Mouse (Mus musculus) urinary bladder, adult 18-20 months (tissue): ENCODE measurements around the gene Umps.

ENCODE experiments used
- DNase-seq, 2 experiments: peaks; one replicate each; pipeline ENCODE4 v3.0.0; 2022; ENCODE audit warnings: low spot score in 2 of 2, mixed read lengths in 2 of 2

Umps gene

DNA sequence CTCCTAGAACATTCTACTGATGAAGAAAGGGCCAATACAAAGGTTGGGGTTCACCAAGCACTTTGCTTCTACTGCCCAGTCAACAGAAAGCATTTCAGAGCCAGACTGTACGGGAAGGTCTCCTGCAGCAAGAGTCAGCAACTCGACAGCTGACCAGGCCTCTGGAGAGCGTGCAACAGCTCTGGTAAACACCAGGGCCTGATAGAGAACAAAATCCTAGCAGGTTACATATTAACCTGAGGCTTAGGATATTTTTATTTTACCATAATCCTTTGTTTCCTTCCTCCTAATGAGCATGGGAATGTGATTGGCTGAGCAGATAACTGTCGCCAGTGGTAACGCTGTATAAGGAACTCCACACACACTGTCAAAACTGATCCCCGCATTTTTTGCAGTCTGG is 3.3 kb downstream of the Umps start:
- DNase-seq, result no peak

DNA sequence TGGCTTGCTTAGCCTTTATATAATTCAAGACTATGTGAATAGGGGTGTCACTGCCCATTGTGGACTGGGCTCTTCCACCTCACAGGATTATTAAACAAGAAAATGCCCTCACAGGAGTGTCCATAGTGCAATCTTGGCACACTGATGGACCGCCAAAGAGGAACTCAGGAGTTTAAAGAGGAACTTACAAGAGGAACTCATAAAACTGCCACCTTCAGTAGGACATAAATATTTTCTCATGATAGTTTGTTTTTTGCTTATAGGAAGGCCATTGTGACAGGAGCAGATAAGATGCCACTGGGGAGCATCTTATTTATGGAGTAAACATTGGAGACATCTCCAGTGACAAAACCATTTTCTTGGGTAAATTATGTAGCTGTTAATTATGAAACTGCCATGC is 12.0 kb downstream of the Umps start:
- DNase-seq, result no peak

- no peak for DNase-seq
Observed at GRCm38 (mm10) chr16:33953008-33953407, 13.8 kb downstream of the Umps start.

GRCm38 (mm10) chr16:33950830-33951229 is 16.0 kb downstream of the Umps start:
- peak; percentile 69 to 78 for DNase-seq

DNA sequence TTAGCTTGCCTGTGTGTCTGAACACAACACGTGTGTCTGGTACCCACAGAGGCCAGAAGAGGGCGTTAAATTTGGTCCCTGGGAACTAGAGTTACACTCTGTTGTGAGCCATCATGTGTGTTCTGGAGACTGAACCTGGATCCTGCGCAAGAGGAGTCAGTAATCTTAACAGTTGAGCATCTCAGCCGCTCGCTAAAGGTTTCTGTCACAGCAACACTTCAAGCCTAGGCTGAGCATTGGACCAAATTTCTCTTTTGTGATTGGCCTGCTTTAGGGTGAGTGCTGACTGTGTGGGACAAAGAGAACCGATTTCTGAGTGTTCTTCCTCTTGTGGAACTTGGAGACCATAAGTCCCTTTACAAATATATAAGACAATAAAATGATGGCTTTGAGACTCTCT is 16.5 kb downstream of the Umps start:
- DNase-seq, result no peak

- no peak for DNase-seq
Observed at GRCm38 (mm10) chr16:33947664-33948571, 18.9 kb downstream of the Umps start.

DNA sequence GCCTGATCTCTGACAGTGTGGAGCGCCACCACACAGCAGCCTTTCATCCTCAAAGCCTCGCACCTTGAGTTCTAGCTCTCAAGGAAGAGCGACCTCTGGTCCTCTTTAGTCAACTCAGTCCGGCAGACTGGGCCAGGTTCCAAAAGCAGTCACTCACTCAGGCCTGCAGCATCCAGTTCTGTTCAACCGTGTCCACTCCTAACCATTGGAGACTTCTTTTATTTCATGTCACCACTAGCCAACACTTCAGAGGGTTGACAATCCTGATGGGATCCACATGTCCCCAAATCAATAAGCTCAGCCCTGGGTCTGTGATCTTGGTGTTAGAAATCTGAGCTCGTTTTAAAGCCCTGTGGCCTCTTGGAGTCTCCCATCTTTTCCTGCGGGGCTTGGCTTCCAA is 20.8 kb downstream of the Umps start:
- DNase-seq, result no peak

GRCm38 (mm10) chr16:33944772-33945171 is 22.1 kb downstream of the Umps start:
- no peak for DNase-seq

DNA sequence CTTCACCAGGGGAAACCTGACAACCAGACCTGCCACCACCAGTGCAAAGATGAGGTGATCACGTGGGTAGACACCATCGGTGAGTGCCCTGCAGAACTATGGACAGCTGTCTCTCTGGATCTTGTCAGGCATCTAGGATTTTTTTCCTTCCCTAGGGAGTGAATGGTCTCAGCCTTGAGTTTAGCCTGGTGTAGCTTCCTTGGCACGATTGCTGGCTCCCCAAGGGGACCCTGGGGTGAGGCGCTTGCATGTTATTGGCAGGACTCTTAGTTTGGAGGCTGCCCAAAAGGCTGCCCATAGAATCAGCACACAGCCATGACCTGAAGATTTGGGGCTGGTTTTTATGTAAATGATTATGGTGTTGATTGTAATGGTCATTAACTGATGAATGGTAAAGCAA is 22.7 kb downstream of the Umps start:
- DNase-seq, result no peak

DNA sequence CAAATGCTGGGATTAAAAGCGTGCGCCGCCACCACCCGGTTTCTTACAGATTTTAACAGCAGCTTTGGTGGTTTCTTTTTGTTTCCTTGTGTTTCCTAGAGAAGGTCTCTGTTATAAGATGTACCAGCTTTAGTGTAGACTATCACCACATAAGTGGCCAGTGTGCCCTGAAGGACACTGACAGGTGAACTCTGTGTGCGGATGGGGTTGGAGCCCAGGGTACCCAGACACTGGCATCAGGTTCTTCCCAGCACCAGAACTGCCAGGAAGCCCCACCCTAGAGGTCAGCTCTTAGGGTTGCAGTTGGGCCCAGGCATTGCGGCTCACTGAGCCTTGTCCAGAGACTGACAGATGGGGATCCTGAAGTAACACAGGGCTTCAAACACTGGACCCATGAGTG is 23.4 kb downstream of the Umps start:
- no peak for DNase-seq

- DNase-seq, result no peak
Observed at GRCm38 (mm10) chr16:33942341-33942740, 24.5 kb downstream of the Umps start.

- DNase-seq, result peak; percentile 50 to 65
Observed at GRCm38 (mm10) chr16:33941271-33941781, 25.5 kb downstream of the Umps start.

DNA sequence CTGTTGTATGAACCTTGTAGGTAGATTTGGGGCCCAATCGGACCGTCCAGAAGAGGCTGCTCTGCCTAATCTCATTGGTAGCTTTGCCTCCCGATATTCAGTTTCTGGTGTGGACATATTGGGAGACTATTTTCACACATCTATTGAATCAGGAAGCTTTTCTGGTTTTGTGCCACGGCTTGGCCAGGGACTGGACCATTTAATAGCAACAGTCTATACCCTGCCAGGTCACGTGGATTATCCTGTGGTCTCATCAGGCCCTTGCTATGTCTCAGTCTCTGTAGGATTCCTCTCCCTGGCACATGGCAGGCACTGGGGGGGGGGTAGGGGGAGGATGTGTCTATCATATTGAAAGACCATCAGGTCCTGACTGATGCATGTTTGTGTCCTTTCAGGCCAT is 26.7 kb downstream of the Umps start:
- no peak for DNase-seq

DNA sequence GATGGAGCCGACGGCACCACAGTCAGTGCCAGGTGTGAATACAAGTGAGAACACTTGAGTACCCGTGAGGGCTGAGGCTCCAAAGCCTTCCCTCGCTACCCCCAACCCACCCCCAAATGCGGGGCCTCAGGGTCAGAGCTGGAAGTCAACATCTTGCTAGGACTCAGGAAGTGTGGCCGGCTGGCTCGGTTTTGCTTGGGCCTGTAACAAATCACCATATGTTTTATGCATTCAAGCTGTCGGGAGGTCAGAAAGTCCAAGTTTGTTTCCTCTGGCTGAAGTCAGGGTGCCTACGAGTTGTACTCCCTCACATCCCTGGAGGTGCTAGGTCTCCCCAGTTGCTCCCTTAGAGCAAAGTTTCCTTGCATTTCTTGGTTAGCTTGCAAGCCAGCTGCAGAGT is 27.2 kb downstream of the Umps start:
- no peak for DNase-seq

DNA sequence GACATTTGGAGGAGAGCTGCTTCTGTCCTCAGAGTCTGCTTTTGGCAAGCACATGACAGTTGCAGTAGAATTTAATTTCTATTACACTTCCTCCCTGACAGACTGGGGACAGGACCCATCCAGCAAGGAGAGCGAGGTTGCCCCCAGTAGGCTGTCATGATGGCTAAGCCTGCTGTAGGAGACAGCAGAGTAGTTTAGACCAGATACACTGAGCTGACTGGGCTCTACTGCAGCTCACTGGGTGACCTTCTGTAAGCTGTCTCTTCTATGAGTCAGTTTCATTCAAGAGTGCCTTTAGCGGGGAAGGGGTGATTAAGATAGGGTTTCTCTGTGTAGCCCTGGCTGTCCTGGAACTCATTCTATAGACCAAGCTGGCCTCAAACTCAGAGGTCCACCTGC is 27.7 kb downstream of the Umps start:
- DNase-seq, result no peak

DNA sequence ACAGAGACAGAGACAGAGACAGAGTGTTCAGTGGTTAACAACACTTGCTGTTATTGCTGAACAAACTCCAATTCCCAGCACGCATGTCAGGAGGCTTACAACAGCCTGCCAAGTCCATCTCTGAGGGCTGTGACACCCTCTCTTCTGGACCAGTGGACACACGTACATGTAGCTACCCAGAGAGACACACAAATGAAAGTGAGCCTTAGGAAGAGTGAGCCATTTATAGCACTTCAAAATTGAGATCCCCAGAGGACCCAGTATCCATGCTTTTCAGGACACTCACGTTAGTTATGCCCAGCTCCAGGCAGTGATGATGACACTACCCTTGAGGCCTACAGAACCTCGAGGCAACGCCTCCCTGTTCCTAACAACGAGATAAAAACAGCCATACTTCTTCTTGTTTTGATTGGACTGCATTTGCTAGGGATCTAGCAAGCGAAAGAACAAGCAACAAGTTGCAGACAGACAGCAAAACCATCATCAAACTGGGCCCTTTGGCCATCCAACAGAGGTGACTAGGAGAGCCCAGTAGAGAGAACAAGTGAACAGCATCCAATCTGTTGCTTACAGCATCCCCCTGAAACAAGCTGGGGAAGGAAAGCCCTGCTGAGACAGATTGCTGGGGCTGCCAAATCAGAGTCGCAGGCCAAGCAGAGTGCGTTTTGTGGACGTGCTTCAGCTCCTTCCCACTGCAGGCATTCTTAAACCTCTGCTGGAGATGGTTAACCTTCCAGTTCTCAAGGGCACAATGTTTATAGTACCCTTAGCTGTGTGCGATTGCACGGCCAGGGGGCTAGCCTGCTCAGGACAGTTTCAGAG is 28.3 kb downstream of the Umps start:
- no peak for DNase-seq

- DNase-seq, result no peak
Observed at GRCm38 (mm10) chr16:33937567-33937966, 29.3 kb downstream of the Umps start.

- DNase-seq, result no peak
Observed at GRCm38 (mm10) chr16:33936885-33937284, 30.0 kb downstream of the Umps start.

DNA sequence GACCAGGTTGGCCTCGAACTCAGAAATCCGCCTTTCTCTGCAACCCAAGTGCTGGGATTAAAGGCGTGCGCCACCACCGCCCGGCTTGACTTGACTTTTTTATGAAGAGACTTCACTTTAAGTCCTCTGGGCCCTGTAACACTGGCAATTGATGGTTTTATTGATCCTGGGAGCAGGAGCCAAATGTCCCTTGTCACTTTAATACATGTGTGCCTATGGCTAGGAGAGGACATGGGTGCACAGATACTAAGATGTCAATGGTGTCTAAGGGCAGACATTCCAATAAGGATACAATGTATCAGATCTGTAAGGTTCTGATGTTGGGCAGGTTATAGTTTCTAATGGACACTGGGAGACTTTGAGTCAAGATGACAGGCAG is 31.4 kb downstream of the Umps start:
- no peak for DNase-seq

- no peak for DNase-seq
Observed at GRCm38 (mm10) chr16:33934701-33935406, 32.0 kb downstream of the Umps start.

GRCm38 (mm10) chr16:33933411-33933810 is 33.4 kb downstream of the Umps start:
- no peak for DNase-seq

DNA sequence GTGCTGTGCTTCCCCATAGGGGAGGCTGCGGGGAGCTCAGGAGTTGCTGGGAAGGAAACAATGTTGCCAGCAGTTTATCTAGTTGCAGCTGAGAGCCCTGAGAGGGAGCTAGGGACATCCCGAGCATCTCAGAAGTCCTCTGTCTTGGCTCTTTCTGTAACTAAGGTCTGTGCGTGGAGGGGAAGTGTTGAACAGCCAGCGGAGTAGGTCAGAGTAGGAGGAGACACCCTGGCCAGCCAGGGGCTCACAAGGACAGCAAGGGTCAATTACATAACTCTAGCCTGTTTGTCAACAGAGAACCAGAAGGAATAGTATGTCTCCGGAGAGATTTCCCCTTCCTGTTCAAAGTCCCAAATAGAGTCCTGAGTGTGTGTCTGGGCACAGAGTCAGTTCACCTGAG is 34.7 kb downstream of the Umps start:
- no peak for DNase-seq
